Mouse (Mus musculus): Measurements from ENCODE around the gene Ager.

Ager gene

GRCm38 (mm10) chr17:34597566-34598095 lies at the start of gene Ager:
Gene Ager (plus strand): TSS chr17:34597862.
- DNase-seq (ENCODE audit: low spot score): no peak

DNA sequence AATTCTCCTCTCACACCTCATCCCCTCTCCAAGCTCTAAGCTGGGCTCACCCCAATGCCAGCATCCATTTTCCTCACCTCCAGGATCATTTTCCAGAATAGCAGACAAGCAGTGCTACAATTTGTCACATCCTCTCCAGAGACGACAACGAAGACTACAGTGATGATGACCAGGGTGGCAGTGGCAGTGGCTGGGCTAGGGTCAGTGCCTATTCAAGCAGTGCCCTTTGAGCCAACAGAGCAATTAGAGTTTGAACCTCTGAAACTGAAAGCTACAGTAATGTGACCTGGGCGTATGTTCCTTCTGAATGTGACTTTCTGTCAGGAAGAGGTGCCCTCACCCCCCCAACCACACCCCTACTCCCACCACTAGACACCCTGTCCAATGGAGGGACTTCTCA lies 48.5 kb upstream of the Ager start:
- DNase-seq (ENCODE audit: low spot score): no peak

- no peak for DNase-seq (ENCODE audit: low spot score)
These were observed 47.8 kb upstream of the Ager start for GRCm38 (mm10) chr17:34549843-34550242.

- DNase-seq (ENCODE audit: low spot score): peak; percentile 36
These were observed 42.2 kb upstream of the Ager start for GRCm38 (mm10) chr17:34555483-34555882.

DNA sequence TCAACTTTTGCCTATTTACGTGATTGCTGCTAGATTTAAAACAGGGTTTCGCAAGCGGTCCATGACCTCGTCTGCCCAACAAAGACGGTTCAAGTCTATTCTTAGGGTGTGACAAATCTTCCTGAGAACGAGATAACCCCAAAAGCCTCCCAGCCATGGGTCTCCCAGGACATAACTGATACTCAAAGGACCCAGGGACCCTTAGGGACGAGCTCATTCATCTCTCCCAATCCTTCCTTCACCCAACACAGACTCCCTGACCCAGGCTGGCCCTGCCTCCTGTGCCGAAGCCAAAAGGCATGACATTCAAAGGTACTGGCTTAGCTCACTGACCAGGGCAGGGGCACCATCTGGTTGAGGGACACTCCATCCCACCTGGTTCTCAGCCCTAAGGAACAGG lies 41.3 kb upstream of the Ager start:
- DNase-seq (ENCODE audit: low spot score): no peak

GRCm38 (mm10) chr17:34557411-34557810 lies 40.3 kb upstream of the Ager start:
- DNase-seq (ENCODE audit: low spot score): no peak

GRCm38 (mm10) chr17:34559116-34559515 lies 38.5 kb upstream of the Ager start:
- no peak for DNase-seq (ENCODE audit: low spot score)

GRCm38 (mm10) chr17:34559895-34560294 lies 37.8 kb upstream of the Ager start:
- DNase-seq (ENCODE audit: low spot score): no peak

DNA sequence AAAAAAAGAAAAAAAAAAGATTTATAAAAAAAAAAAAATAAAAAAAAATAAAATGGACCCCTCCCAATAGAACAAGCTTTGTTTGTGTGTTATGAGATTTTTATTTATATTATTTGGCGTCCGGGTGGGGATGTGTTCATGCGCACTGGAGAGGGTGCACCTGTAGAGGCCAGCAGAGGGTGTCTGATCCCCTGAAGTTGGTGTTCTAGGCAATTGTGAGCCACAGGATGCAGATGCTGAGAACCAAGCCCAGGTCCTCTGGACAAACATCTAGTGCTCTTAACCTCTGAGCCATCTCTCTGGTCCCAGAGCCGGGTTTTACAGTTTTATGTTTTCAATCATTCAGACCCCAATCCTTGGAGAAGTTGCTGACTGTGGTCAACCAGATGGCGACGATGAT lies 37.2 kb upstream of the Ager start:
- no peak for DNase-seq (ENCODE audit: low spot score)

- DNase-seq (ENCODE audit: low spot score): no peak
These were observed 36.5 kb upstream of the Ager start for GRCm38 (mm10) chr17:34561200-34561599.

DNA sequence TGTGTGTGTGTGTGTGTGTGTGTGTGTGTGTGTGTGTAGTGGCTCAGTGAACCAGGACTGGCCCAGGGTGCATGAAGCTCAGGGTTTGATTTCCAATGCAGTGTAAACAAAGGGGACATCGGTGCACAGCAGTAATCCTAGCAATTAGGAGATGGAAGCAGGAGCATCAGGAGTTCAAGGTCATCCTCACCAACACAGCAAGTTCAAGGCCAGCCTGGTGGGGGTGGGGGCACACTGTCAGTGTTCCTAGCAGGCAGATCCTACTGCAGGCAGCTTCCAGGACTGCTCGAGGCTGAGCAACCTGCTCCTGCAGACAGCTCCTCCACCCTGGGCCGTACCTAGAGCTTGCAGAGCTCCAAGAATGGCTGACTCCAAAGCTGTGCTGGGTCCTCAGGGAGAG lies 35.1 kb upstream of the Ager start:
- DNase-seq (ENCODE audit: low spot score): no peak

- no peak for DNase-seq (ENCODE audit: low spot score)
These were observed 34.3 kb upstream of the Ager start for GRCm38 (mm10) chr17:34563354-34563753.

DNA sequence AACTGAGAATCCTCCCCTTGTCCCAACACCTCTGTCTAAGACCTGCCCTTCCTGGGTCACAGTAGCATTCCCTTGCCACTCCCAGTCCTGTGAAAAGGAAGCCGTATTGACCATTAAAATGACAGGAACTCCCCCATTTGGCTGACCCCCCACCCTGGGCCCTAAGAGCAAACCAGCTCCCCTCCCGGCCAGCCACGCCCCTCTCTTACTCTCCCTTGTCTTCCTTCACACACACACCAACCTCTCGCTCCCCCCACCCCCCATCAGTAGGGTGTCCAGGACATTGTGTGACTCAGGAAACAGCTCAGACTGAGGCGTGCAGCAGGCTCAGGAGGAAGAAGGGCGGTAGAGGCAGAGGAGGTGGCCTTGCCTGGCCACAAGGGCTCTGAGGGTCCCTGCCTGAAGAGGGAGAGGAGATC lies 33.6 kb upstream of the Ager start, which contains the start of gene Notch4:
TSS of gene Notch4 (plus strand) at position 266 of the 419 bp plus-strand sequence.
- no peak for DNase-seq (ENCODE audit: low spot score)

DNA sequence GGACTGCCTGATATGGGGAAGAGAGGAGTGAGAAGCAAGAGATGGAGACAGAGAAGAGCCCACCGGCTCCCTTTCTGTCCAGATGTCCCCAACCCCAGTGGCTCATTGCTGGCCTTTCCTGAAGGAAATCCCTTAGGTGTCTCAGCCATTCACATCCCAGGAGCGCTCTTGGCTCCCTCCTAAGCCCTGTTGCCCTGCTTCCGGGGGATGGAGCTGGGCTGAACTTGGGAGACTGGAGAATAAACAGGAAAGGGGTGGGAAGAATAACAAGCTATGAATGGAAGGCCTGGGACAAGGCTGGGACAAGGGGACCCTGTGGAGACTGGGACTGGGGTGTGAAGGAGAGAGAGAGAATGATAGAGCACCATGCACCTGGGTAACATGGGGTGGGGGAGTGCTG lies 32.9 kb upstream of the Ager start:
- no peak for DNase-seq (ENCODE audit: low spot score)

GRCm38 (mm10) chr17:34567311-34567710 lies 30.4 kb upstream of the Ager start:
- DNase-seq (ENCODE audit: low spot score): no peak

GRCm38 (mm10) chr17:34568421-34568820 lies 29.2 kb upstream of the Ager start:
- no peak for DNase-seq (ENCODE audit: low spot score)

GRCm38 (mm10) chr17:34569919-34570318 lies 27.7 kb upstream of the Ager start:
- no peak for DNase-seq (ENCODE audit: low spot score)

- DNase-seq (ENCODE audit: low spot score): no peak
These were observed 25.8 kb upstream of the Ager start for GRCm38 (mm10) chr17:34571875-34572274.

GRCm38 (mm10) chr17:34572361-34572760 lies 25.3 kb upstream of the Ager start:
- DNase-seq (ENCODE audit: low spot score): no peak

- DNase-seq (ENCODE audit: low spot score): no peak
These were observed 21.1 kb upstream of the Ager start for GRCm38 (mm10) chr17:34576577-34576976.

- DNase-seq (ENCODE audit: low spot score): no peak
These were observed 19.6 kb upstream of the Ager start for GRCm38 (mm10) chr17:34578070-34578469.

DNA sequence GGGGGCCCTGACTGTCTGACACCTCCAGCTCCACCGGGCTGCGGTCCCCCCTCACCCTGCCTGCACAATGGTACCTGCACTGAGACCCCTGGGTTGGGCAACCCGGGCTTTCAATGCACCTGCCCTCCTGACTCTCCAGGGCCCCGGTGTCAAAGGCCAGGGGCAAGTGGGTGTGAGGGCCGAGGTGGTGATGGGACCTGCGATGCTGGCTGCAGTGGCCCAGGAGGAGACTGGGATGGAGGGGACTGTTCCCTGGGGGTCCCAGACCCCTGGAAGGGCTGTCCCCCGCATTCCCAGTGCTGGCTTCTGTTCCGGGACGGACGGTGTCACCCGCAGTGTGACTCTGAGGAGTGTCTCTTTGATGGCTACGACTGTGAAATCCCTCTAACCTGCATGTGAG lies 15.1 kb upstream of the Ager start:
- no peak for DNase-seq (ENCODE audit: low spot score)

DNA sequence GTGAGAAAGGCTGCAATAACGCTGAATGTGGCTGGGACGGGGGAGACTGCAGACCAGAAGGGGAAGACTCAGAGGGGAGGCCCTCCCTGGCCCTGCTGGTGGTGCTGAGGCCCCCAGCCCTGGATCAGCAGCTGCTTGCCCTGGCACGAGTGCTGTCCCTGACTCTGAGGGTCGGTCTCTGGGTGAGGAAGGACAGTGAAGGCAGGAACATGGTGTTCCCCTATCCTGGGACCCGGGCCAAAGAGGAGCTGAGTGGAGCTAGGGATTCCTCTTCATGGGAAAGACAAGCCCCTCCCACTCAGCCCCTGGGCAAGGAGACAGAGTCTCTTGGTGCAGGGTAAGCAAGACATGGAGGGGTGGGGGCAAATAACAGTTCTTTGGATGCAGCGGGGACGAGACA lies 14.3 kb upstream of the Ager start:
- no peak for DNase-seq (ENCODE audit: low spot score)

- DNase-seq (ENCODE audit: low spot score): no peak
These were observed 13.8 kb upstream of the Ager start for GRCm38 (mm10) chr17:34583819-34584218.

GRCm38 (mm10) chr17:34585121-34585520 lies 12.5 kb upstream of the Ager start:
- no peak for DNase-seq (ENCODE audit: low spot score)
